Comparison of ENCODE assay signal across 28 mouse cellular contexts in the genomic region with DNA sequence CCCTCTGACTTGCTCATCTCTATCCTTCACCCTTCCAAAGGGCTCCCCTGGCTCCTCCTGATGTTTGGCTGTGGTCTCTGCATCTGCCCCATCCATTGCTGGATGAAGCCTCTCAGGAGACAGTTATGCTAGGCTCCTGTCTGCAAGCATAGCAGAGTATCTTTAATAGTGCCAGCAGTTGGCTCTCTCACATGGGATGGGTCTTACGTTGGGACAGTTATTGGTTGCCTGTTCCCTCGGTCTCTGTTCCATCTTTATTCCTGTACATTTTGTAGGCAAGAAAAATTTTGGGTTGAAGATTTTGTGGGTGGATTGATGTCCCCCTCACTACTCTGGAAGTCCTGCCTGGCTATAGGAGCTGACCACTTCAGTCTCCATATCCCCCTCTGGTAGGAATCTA.
"Had no signal": no experiment of that assay in that cellular context is flagged by ENCODE, and none has a peak within 500 bp of the region (broad histone marks: within the 10 kb centered on the region; RNA-seq: fewer than 3 reads in every experiment).

No protein-coding gene starts in this region.

- H3K4me3 ChIP-seq: limb, embryonic 10.5 days; limb, embryonic 12.5 days; limb, embryonic 13.5 days; limb, embryonic 15.5 days; liver, embryonic 12.5 days; liver, embryonic 13.5 days; liver, embryonic 15.5 days; lung, embryonic 15.5 days; megakaryocyte, embryonic 14.5 days; midbrain, embryonic 10.5 days; midbrain, embryonic 12.5 days; midbrain, embryonic 13.5 days; midbrain, embryonic 15.5 days; myocyte; neural tube, embryonic 12.5 days had no signal

- H3K27me3 ChIP-seq: limb, embryonic 12.5 days; limb, embryonic 13.5 days; limb, embryonic 15.5 days; liver, embryonic 12.5 days; liver, embryonic 13.5 days; liver, embryonic 15.5 days; lung, embryonic 15.5 days; midbrain, embryonic 12.5 days; midbrain, embryonic 13.5 days; midbrain, embryonic 15.5 days; neural tube, embryonic 12.5 days had no signal

- H3K36me3 ChIP-seq: limb, embryonic 10.5 days; limb, embryonic 12.5 days; limb, embryonic 13.5 days; limb, embryonic 15.5 days; liver, embryonic 12.5 days; liver, embryonic 13.5 days; liver, embryonic 15.5 days; lung, embryonic 15.5 days; midbrain, embryonic 10.5 days; midbrain, embryonic 12.5 days; midbrain, embryonic 13.5 days; midbrain, embryonic 15.5 days; neural tube, embryonic 12.5 days had no signal

- H3K4me1 ChIP-seq: limb, embryonic 10.5 days; limb, embryonic 12.5 days; limb, embryonic 13.5 days; limb, embryonic 15.5 days; liver, embryonic 12.5 days; liver, embryonic 13.5 days; liver, embryonic 15.5 days; lung, embryonic 15.5 days; megakaryocyte, embryonic 14.5 days; midbrain, embryonic 12.5 days; midbrain, embryonic 13.5 days; midbrain, embryonic 15.5 days; neural tube, embryonic 12.5 days had no signal

- H3K27ac ChIP-seq: limb, embryonic 10.5 days; limb, embryonic 12.5 days; limb, embryonic 13.5 days; limb, embryonic 15.5 days; liver, embryonic 12.5 days; liver, embryonic 13.5 days; liver, embryonic 14.5 days; liver, embryonic 15.5 days; lung, embryonic 15.5 days; macrophage; midbrain, embryonic 10.5 days; midbrain, embryonic 12.5 days; midbrain, embryonic 13.5 days; midbrain, embryonic 15.5 days; neural tube, embryonic 12.5 days had no signal

- DNase-seq: left cerebral cortex, postnatal 4 days; liver; liver, embryonic 13.5 days; liver, postnatal 0 days; lung, adult 18-20 months; lung, adult 2 months; lung, embryonic 14.5 days; lung, postnatal 10 days; lung, postnatal 14 days; lung, postnatal 36 days; lung, postnatal 4 days; midbrain, embryonic 14.5 days had no signal

- H3K9me3 ChIP-seq: limb, embryonic 10.5 days; limb, embryonic 12.5 days; limb, embryonic 13.5 days; limb, embryonic 15.5 days; liver, embryonic 12.5 days; liver, embryonic 13.5 days; liver, embryonic 15.5 days; lung, embryonic 15.5 days; midbrain, embryonic 10.5 days; midbrain, embryonic 12.5 days; midbrain, embryonic 13.5 days; midbrain, embryonic 15.5 days; neural tube, embryonic 12.5 days had no signal
